Mouse (Mus musculus): Measurements from ENCODE around the gene Spata25. TPM values are rescaled to one million over a fixed set of nuclear protein-coding genes. Genes with fewer than 3 reads are reported as not detected.
"Not testable (repeated sequence)": the region's sequence is repeated elsewhere in the genome, so short reads cannot be mapped to it uniquely, and the experiment has no call there.

The Spata25 gene
- polyA plus RNA-seq, 1 experiment from 2014 or later = not detected

DNA sequence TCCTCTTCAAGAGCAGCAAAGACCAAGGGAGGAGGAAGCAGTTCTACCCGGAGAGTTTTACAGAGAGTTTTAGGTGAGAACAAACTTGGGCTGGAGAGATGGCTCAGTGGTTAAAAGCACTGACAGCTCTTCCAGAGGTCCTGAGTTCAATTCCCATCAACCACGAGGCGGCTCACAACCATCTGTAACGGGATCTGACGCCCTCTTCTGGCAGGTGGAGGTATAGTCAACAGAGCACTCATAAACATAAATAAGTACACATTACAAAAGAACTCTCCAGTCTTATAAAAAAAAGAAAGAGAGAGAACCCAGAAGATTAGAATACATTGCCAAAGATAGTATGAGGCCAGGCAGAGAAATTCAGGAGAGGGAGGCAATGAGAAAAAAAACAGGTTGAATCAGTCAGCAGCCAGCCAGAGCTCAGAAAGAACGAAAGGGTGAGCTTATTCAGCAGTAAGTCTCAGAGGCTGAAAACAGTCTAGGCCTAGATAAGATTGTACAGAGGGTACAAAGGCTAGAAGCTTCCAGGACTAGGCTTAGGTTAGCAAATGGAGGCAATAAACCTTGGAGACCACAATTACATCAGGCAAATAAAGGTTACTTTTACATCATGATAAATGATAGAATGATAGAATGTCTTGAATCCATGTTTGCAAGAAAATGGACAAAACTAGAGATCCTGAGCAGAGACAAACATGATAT is 43.4 kb upstream of the Spata25 start:
- Histone ChIP-seq H3K9me3 (ENCODE audit: control insufficient read depth, low read length) (no peaks in the 10 kb centered on the region), H3K27ac (replicated peaks) (no peak overlapping the region), H3K27me3 (ENCODE audit: control insufficient read depth, insufficient read depth, low read length) (no peaks in the 10 kb centered on the region), H3K4me2 (replicated peaks; ENCODE audit: low read depth) (no peak overlapping the region), H3K9ac (ENCODE audit: low read length) (no peak overlapping the region), H3K4me1 (replicated peaks; ENCODE audit: control insufficient read depth, insufficient read depth) (no peaks in the 10 kb centered on the region; the same call in none of the 2 replicates), H3K36me3 (ENCODE audit: control insufficient read depth, insufficient read depth, low read length) (no peaks in the 10 kb centered on the region), H3K4me3 (ENCODE audit: low read depth, low read length) (no peak overlapping the region)
- ATAC-seq (ENCODE audit: low FRiP score, low TSS enrichment) (no peak), DNase-seq (ENCODE audit: low spot score) (no peak)
- TF ChIP-seq CTCF (IDR thresholded peaks at IDR 0.05; ENCODE audit: low read depth) = no peak; the same call in 1 of the 2 replicates
- TF ChIP-seq EP300 (optimal IDR thresholded peaks at IDR 0.05) = no peak
- 54% methylated on average over 6 of the region's 6 CpGs for WGBS

DNA sequence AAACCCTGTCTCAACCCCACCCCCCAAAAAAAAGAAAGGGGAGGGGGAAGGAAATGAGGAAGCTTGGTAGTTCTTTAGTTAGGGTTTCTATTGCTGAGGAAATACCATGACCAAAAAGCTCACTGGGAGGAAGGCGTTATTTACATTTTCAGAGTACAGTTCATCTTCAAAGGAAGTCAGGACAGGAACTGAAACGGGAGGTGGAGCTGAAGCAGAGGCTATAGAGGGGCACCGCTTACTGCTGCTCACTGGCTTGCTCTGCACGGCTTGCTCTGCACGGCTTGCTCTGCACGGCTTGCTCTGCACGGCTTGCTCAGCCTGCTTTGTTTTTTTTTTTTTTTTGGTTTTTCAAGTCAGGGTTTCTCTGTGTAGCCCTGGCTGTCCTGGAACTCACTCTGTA is 40.2 kb upstream of the Spata25 start:
- no peak overlapping the region for H3K4me2 ChIP-seq (replicated peaks; ENCODE audit: low read depth)
- no peaks in the 10 kb centered on the region; the same call in 1 of the 2 replicates for H3K4me1 ChIP-seq (replicated peaks; ENCODE audit: control insufficient read depth, insufficient read depth)
- H3K36me3 ChIP-seq (ENCODE audit: control insufficient read depth, insufficient read depth, low read length) = no peaks in the 10 kb centered on the region
- H3K4me3 ChIP-seq (ENCODE audit: low read depth, low read length) = no peak overlapping the region
- no peak overlapping the region for H3K27ac ChIP-seq (replicated peaks)
- ATAC-seq (ENCODE audit: low FRiP score, low TSS enrichment) (no peak), DNase-seq (ENCODE audit: low spot score) (no peak)
- 51% methylated on average over 7 of the region's 7 CpGs for WGBS
- no peak overlapping the region for H3K9ac ChIP-seq (ENCODE audit: low read length)
- TF ChIP-seq EP300 (optimal IDR thresholded peaks at IDR 0.05) (no peak), CTCF (IDR thresholded peaks at IDR 0.05; ENCODE audit: low read depth) (no peak)
- H3K9me3 ChIP-seq (ENCODE audit: control insufficient read depth, low read length) = no peaks in the 10 kb centered on the region
- H3K27me3 ChIP-seq (ENCODE audit: control insufficient read depth, insufficient read depth, low read length) = no peaks in the 10 kb centered on the region

DNA sequence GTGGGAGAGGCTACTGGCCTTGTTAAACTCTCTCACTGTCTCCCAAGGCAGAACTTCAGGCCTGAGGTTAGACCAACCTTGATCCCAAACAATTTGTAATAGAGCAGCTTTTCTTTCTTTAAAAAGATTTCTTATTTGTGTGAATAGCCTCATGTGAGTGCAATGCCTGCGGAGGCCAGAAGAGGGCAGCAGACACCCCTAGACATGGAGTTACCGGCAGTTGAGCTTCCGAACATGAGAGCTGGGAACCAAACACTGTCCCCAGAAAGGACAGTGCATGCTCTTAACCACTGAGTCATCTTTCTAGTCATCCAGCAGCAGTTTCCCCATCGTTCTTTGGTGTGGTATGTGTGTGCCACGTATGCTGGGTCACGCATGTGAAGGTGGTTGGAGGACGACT is 39.2 kb upstream of the Spata25 start:
- Histone ChIP-seq H3K27ac (replicated peaks) (peak overlapping the region; percentile 63), H3K4me3 (ENCODE audit: low read depth, low read length) (no peak overlapping the region), H3K27me3 (ENCODE audit: control insufficient read depth, insufficient read depth, low read length) (no peaks in the 10 kb centered on the region), H3K4me2 (replicated peaks; ENCODE audit: low read depth) (no peak overlapping the region), H3K9ac (ENCODE audit: low read length) (no peak overlapping the region), H3K9me3 (ENCODE audit: control insufficient read depth, low read length) (no peaks in the 10 kb centered on the region), H3K4me1 (replicated peaks; ENCODE audit: control insufficient read depth, insufficient read depth) (no peaks in the 10 kb centered on the region; the same call in 1 of the 2 replicates), H3K36me3 (ENCODE audit: control insufficient read depth, insufficient read depth, low read length) (no peaks in the 10 kb centered on the region)
- ATAC-seq (ENCODE audit: low FRiP score, low TSS enrichment) (no peak), DNase-seq (ENCODE audit: low spot score) (no peak)
- 89% methylated on average over 7 of the region's 7 CpGs for WGBS
- TF ChIP-seq CTCF (IDR thresholded peaks at IDR 0.05; ENCODE audit: low read depth) (peak; percentile 72), EP300 (optimal IDR thresholded peaks at IDR 0.05) (no peak)

DNA sequence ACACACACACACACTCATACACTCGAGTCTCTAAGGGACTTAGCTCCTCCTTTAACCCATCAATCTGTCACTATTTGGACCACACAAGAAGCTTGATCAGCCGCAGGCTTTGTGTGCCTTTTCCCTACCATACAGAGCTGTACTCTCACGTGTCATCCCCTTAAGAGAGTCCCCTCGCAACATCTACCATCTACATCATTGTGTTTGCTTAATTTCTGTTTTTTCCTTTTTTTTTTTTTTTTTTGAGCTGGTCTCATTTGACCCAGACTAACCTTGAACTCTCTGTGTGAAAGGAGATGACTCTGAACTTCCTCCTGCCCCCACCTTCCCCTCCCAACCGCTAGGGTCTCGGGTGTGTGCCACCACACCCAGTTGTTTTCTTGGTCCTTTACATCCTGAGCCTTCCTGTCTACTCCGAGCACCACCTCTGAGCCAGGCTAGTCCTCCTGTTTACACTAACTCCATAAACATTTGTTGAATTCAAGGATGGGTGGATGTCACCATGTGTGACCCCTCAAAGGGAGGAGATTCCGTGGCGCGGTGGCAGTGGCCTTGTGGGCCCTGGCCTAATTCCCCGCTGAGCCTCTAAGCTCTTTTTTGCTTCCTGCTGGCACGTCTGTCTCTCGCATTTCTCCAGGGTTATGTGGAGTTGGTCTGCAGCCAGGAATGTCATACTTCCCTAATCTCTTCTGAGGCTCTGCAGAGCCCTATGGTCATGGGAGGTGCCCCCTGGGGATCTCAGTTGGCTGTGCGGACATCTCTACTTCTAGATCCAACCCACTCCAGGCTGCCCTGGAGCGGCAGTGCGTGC is 38.6 kb upstream of the Spata25 start:
- H3K27me3 ChIP-seq (ENCODE audit: control insufficient read depth, insufficient read depth, low read length) = no peaks in the 10 kb centered on the region
- no peaks in the 10 kb centered on the region for H3K36me3 ChIP-seq (ENCODE audit: control insufficient read depth, insufficient read depth, low read length)
- ATAC-seq (ENCODE audit: low FRiP score, low TSS enrichment) (peak; percentile 76), DNase-seq (ENCODE audit: low spot score) (no peak)
- no peak overlapping the region for H3K9ac ChIP-seq (ENCODE audit: low read length)
- H3K4me3 ChIP-seq (ENCODE audit: low read depth, low read length) = no peak overlapping the region
- H3K4me2 ChIP-seq (replicated peaks; ENCODE audit: low read depth) = no peak overlapping the region
- WGBS = 22% methylated on average over 16 of the region's 16 CpGs
- H3K27ac ChIP-seq (replicated peaks) = peak overlapping the region; percentile 63
- no peaks in the 10 kb centered on the region; the same call in 1 of the 2 replicates for H3K4me1 ChIP-seq (replicated peaks; ENCODE audit: control insufficient read depth, insufficient read depth)
- no peaks in the 10 kb centered on the region for H3K9me3 ChIP-seq (ENCODE audit: control insufficient read depth, low read length)
- peak; percentile 24; the same call in 1 of the 2 replicates for TF ChIP-seq CTCF (IDR thresholded peaks at IDR 0.05; ENCODE audit: low read depth)
- no peak for TF ChIP-seq EP300 (optimal IDR thresholded peaks at IDR 0.05)

DNA sequence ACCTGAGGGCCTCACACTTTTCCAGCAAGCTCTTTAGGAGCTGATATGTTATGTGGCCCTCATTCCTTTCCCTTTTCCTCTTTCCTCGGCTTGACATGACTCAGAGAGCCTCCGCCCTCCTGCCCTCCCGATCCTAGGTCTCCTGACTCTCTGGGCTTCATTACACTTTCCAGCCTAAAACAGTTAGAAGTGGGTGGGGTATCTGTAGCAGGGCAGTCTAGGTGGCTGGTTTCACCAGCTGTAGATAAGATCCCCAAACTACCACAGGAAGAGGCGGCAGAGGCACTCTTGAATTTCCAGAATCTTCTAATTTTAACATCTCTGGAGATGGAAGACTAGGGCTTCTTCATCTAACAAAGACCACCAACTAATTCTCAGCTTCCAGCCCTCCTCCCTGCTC is 36.3 kb upstream of the Spata25 start:
- Histone ChIP-seq H3K27ac (replicated peaks) (no peak overlapping the region), H3K9me3 (ENCODE audit: control insufficient read depth, low read length) (no peaks in the 10 kb centered on the region), H3K9ac (ENCODE audit: low read length) (no peak overlapping the region), H3K36me3 (ENCODE audit: control insufficient read depth, insufficient read depth, low read length) (no peaks in the 10 kb centered on the region), H3K27me3 (ENCODE audit: control insufficient read depth, insufficient read depth, low read length) (no peaks in the 10 kb centered on the region), H3K4me2 (replicated peaks; ENCODE audit: low read depth) (no peak overlapping the region), H3K4me3 (ENCODE audit: low read depth, low read length) (no peak overlapping the region), H3K4me1 (replicated peaks; ENCODE audit: control insufficient read depth, insufficient read depth) (peaks cover 4% of the 10 kb centered on the region)
- 59% methylated on average over 4 of the region's 4 CpGs for WGBS
- DNase-seq (ENCODE audit: low spot score) (no peak), ATAC-seq (ENCODE audit: low FRiP score, low TSS enrichment) (no peak)
- TF ChIP-seq EP300 (optimal IDR thresholded peaks at IDR 0.05) (no peak), CTCF (IDR thresholded peaks at IDR 0.05; ENCODE audit: low read depth) (no peak)

DNA sequence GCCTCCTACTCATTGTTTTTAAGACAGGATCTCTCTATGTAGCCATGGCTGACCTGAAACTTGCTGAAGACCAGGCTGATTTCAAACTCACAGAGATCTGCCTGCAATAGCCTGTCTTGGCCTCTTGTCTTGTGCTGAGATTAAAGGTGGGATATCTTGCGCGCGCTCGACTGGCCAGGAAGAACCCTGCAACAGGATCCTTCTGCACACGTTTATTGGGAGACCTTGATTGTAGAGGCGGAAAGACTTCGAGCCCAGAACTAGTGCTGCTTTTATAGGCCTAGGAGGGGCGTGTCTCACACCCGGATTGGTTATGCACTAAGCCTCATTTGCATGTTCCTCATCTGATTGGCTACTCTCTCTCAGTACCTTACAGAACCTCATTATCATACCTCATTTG is 35.1 kb upstream of the Spata25 start:
- not testable (repeated sequence) for H3K4me3 ChIP-seq (ENCODE audit: low read depth, low read length); H3K9ac ChIP-seq (ENCODE audit: low read length); H3K9me3 ChIP-seq (ENCODE audit: control insufficient read depth, low read length); ATAC-seq (ENCODE audit: low FRiP score, low TSS enrichment); H3K27ac ChIP-seq (replicated peaks); H3K36me3 ChIP-seq (ENCODE audit: control insufficient read depth, insufficient read depth, low read length); DNase-seq (ENCODE audit: low spot score); H3K4me1 ChIP-seq (replicated peaks; ENCODE audit: control insufficient read depth, insufficient read depth); H3K4me2 ChIP-seq (replicated peaks; ENCODE audit: low read depth); H3K27me3 ChIP-seq (ENCODE audit: control insufficient read depth, insufficient read depth, low read length)
- WGBS = 96% methylated on average over 7 of the region's 9 CpGs
